Comparison of ENCODE assay signal across 17 mouse cellular contexts in genomic region chr12:26400762-26401161, GRCm38 (mm10). TPM values are rescaled to one million over a fixed set of nuclear protein-coding genes. Genes with fewer than 3 reads are reported as not detected.
DNase-seq lines count a peak whose midpoint lies in the region; ATAC-seq and TF ChIP-seq lines count a peak whose summit lies in the region.
"Had no signal": no experiment of that assay in that cellular context is flagged by ENCODE, and none has a peak within 500 bp of the region (broad histone marks: within the 10 kb centered on the region; RNA-seq: fewer than 3 reads in every experiment).

No protein-coding gene starts in this region.

- no peak for TF ChIP-seq CTCF in heart, postnatal 0 days (IDR thresholded peaks at IDR 0.05; ENCODE audit: low read depth)
- no peak for TF ChIP-seq CTCF in kidney, postnatal 0 days (IDR thresholded peaks at IDR 0.05; ENCODE audit: low read depth)
- no peak for TF ChIP-seq CTCF in thymus, adult 2 months (IDR thresholded peaks at IDR 0.05; ENCODE audit: borderline replicate concordance, control insufficient read depth, extremely low read depth, insufficient read depth, low read length, poor library complexity)

- H3K9me3 ChIP-seq in heart, postnatal 0 days (replicated peaks; ENCODE audit: control insufficient read depth, low read length) = no peaks in the 10 kb centered on the region
- H3K9me3 ChIP-seq in kidney, postnatal 0 days (replicated peaks; ENCODE audit: low read length) = no peaks in the 10 kb centered on the region
- H3K9me3 ChIP-seq: forebrain, embryonic 13.5 days; hindbrain, embryonic 13.5 days; intestine, embryonic 15.5 days; limb, embryonic 13.5 days; stomach, embryonic 15.5 days had no signal

- no peak for ATAC-seq in heart, postnatal 0 days (ENCODE audit: insufficient read depth, low read depth)
- ATAC-seq in kidney, postnatal 0 days (replicated peaks; ENCODE audit: low FRiP score, low read depth) = 0 out of 2 replicates have a peak, but pooled peaks have one; percentile 34
- ATAC-seq in monocyte, adult 5-6 weeks (replicated peaks; ENCODE audit: insufficient number of reproducible peaks, low FRiP score, low TSS enrichment, poor library complexity, severe bottlenecking) = no peak
- ATAC-seq: forebrain, embryonic 13.5 days; intestine, embryonic 15.5 days had no signal

- no peak overlapping the region for H3K9ac ChIP-seq in heart, postnatal 0 days (replicated peaks; ENCODE audit: low read depth, low read length)
- no peak overlapping the region for H3K9ac ChIP-seq in kidney, postnatal 0 days (ENCODE audit: low read depth, low read length)
- H3K9ac ChIP-seq: forebrain, embryonic 13.5 days; hindbrain, embryonic 13.5 days; intestine, embryonic 15.5 days; limb, embryonic 13.5 days; stomach, embryonic 15.5 days had no signal

- WGBS in heart, postnatal 0 days = 94% methylated on average over 1 of the region's 1 CpGs
- WGBS in kidney, postnatal 0 days = 100% methylated on average over 1 of the region's 1 CpGs
- 95% methylated on average over 1 of the region's 1 CpGs for whole genome bisulfite sequencing in thymus, adult 2 months

- TF ChIP-seq EP300 in heart, postnatal 0 days (IDR thresholded peaks at IDR 0.05; ENCODE audit: low read depth) = no peak

- no peak overlapping the region for H3K4me3 ChIP-seq in heart, postnatal 0 days (ENCODE audit: low read depth, low read length)
- H3K4me3 ChIP-seq in kidney, postnatal 0 days (replicated peaks; ENCODE audit: low read depth, low read length) = no peak overlapping the region
- H3K4me3 ChIP-seq in thymus, adult 2 months (ENCODE audit: control insufficient read depth, insufficient read depth, low read length) = no peak overlapping the region
- H3K4me3 ChIP-seq: forebrain, embryonic 13.5 days; hindbrain, embryonic 13.5 days; intestine, embryonic 15.5 days; limb, embryonic 13.5 days; stomach, embryonic 15.5 days had no signal

- H3K4me2 ChIP-seq in heart, postnatal 0 days (ENCODE audit: low read depth, low read length) = no peak overlapping the region
- H3K4me2 ChIP-seq in kidney, postnatal 0 days (ENCODE audit: low read length) = no peak overlapping the region
- H3K4me2 ChIP-seq: forebrain, embryonic 13.5 days; hindbrain, embryonic 13.5 days; intestine, embryonic 15.5 days; limb, embryonic 13.5 days; stomach, embryonic 15.5 days had no signal

- TF ChIP-seq POLR2A in thymus, adult 2 months (IDR thresholded peaks at IDR 0.05; ENCODE audit: control insufficient read depth, extremely low read depth, insufficient read depth, low read length, poor library complexity) = no peak

- H3K27me3 ChIP-seq in heart, postnatal 0 days (ENCODE audit: control insufficient read depth, insufficient read depth, low read length) = no peaks in the 10 kb centered on the region
- no peaks in the 10 kb centered on the region for H3K27me3 ChIP-seq in kidney, postnatal 0 days (ENCODE audit: insufficient read depth, low read length)
- H3K27me3 ChIP-seq in thymus, adult 2 months (ENCODE audit: control insufficient read depth, insufficient read depth, low read length) = no peaks in the 10 kb centered on the region
- H3K27me3 ChIP-seq: forebrain, embryonic 13.5 days; hindbrain, embryonic 13.5 days; intestine, embryonic 15.5 days; limb, embryonic 13.5 days; stomach, embryonic 15.5 days had no signal

- H3K36me3 ChIP-seq in heart, postnatal 0 days (replicated peaks; ENCODE audit: control insufficient read depth, insufficient read depth, low read length) = no peaks in the 10 kb centered on the region
- no peaks in the 10 kb centered on the region for H3K36me3 ChIP-seq in kidney, postnatal 0 days (ENCODE audit: insufficient read depth, low read length)
- no peaks in the 10 kb centered on the region for H3K36me3 ChIP-seq in thymus, adult 2 months (ENCODE audit: control insufficient read depth, insufficient read depth, low read length)
- H3K36me3 ChIP-seq: intestine, embryonic 15.5 days; stomach, embryonic 15.5 days had no signal

- no peak for DNase-seq in heart, postnatal 0 days (ENCODE audit: low spot score)
- no peak for DNase-seq in heart, adult 8-10 months (ENCODE audit: low spot score)
- DNase-seq in kidney, postnatal 0 days (ENCODE audit: low spot score) = no peak
- no peak for DNase-seq in kidney, postnatal 10 days
- DNase-seq in thymus, adult 2 months = no peak
- no peak for DNase-seq in thymus, postnatal 25 days
- DNase-seq: cerebellum, adult 9-11 months; heart, postnatal 14 days; layer of hippocampus, adult 9-11 months; lung, adult 2 months; right cerebral cortex, adult 18-20 months had no signal

- peaks cover 28% of the 10 kb centered on the region for H3K4me1 ChIP-seq in heart, postnatal 0 days (ENCODE audit: control insufficient read depth, insufficient read depth)
- peaks cover 21% of the 10 kb centered on the region for H3K4me1 ChIP-seq in kidney, postnatal 0 days (replicated peaks; ENCODE audit: insufficient read depth, low read length)
- H3K4me1 ChIP-seq in thymus, adult 2 months (replicated peaks; ENCODE audit: control insufficient read depth, insufficient read depth, low read length) = peaks cover 29% of the 10 kb centered on the region

- H3K27ac ChIP-seq in heart, postnatal 0 days (ENCODE audit: low read depth) = peak overlapping the region; percentile 59
- peak overlapping the region; percentile 67 for H3K27ac ChIP-seq in kidney, postnatal 0 days
- peak overlapping the region; percentile 31; the same call in 1 of the 2 replicates for H3K27ac ChIP-seq in thymus, adult 2 months (ENCODE audit: control insufficient read depth, insufficient read depth, low read length)
- H3K27ac ChIP-seq: forebrain, embryonic 13.5 days; hindbrain, embryonic 13.5 days; stomach, embryonic 15.5 days had no signal

RNA-seq across cellular contexts. Expression of gene Rnf144a, which starts 14.3 kb away (rescaled TPM):
- total RNA-seq in heart, postnatal 0 days (2014; rRNA removed; ENCODE audit: low replicate concordance) = 6.8 and 8.5 TPM in 2 replicates
- polyA plus RNA-seq in heart, postnatal 0 days (2015; fragmentation: Nextera tagmentation; extraction: Ambion mirVana) = 9.1 and 9.4 TPM in 2 replicates
- total RNA-seq in heart, adult 8-10 months (2022) = 10 to 100 TPM in 2 of 4 experiments, 1 to 10 TPM in 2; 4.8 to 11.7 (median 8.9) TPM
- 19.2 and 21.7 TPM in 2 replicates for polyA plus RNA-seq in kidney, postnatal 0 days (2015; fragmentation: Nextera tagmentation; extraction: Ambion mirVana)
- polyA plus RNA-seq in thymus, adult 2 months (2012; rRNA removed) = 12.0 and 14.6 TPM in 2 replicates
- total RNA-seq in monocyte, adult 5-6 weeks (2017) = 28.8 to 54.1 TPM (median 31.5 TPM) in 3 replicates

RNA-seq across cellular contexts. Expression of gene Rsad2, which starts 55.5 kb away (rescaled TPM):
- 4.3 and 7.1 TPM in 2 replicates for total RNA-seq in heart, postnatal 0 days (2014; rRNA removed; ENCODE audit: low replicate concordance)
- 3.0 and 4.8 TPM in 2 replicates for polyA plus RNA-seq in heart, postnatal 0 days (2015; fragmentation: Nextera tagmentation; extraction: Ambion mirVana)
- 1 to 10 TPM; 4.0 to 7.3 (median 5.7) TPM for total RNA-seq in heart, adult 8-10 months (2022)
- 36.2 and 39.0 TPM in 2 replicates for polyA plus RNA-seq in kidney, postnatal 0 days (2015; fragmentation: Nextera tagmentation; extraction: Ambion mirVana)
- polyA plus RNA-seq in thymus, adult 2 months (2012; rRNA removed) = 2.9 TPM in 2 replicates
- total RNA-seq in monocyte, adult 5-6 weeks (2017) = 5.8 to 27.1 TPM (median 20.9 TPM) in 3 replicates
